Mouse (Mus musculus) bone marrow macrophage, adult 2 months (primary cell): ENCODE results near the gene Sirt2.

ENCODE experiments used
- CTCF ChIP-seq: IDR thresholded peaks from 2 replicates; pipeline ENCODE4 v1.5.1; 2012; ENCODE audit warnings: low read depth, mild to moderate bottlenecking, low read length, moderate library complexity
- POLR2A ChIP-seq: IDR thresholded peaks from 2 replicates; pipeline ENCODE4 v1.6.1; 2012; ENCODE audit warnings: mild to moderate bottlenecking, low read depth, low read length, borderline replicate concordance

GRCm38 (mm10) chr7:28735701-28736100, 30.8 kb upstream of the Sirt2 start:
- TF ChIP-seq CTCF (no peak), POLR2A (no peak)
